In the genomic region with DNA sequence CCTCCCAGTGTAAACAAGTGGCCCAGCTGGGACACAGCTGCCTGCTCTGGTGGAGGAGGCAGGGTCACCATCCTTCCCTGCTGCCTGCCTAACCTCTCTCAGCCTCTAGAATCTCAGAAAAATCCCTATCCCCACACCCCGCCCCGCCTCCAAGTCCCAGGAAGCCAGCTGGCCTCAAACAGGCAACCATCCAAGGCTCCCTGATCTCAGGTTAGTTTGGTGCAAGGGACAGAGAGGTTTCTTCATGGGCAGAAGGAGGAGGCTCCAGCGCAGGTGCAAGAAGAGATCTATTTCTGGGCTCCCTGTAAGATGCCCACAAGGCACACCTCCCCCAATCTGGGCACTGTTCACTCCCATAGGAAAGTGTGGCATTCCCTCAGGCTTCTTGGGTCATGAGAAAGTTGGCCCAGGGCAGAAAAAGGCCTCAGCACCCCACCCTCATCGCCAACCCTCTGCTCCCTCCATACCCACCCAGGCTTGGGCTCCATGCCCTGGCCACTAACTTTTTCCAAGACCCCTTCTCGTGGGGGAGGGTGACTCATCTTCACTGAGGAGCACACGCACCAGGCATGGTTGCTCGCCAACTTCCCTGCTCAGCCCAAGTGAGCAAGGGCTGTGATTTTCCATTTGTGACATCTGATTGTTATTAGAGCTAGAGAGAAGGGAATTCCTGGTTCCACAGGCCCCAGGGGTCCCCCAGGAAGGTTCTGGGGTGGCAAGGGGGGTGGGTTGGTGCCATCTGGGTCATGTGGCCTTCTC, we compare ENCODE assay signal across 12 mouse cellular contexts. TPM values are rescaled to one million over a fixed set of nuclear protein-coding genes. Genes with fewer than 3 reads are reported as not detected.
A peak's percentile ranks its signal among the peaks of the same experiment; 100 is the strongest.
DNase-seq lines count a peak whose midpoint lies in the region; ATAC-seq and TF ChIP-seq lines count a peak whose summit lies in the region.
"Had no signal": no experiment of that assay in that cellular context is flagged by ENCODE, and none has a peak within 500 bp of the region (broad histone marks: within the 10 kb centered on the region; RNA-seq: fewer than 3 reads in every experiment).

No protein-coding gene starts in this region.

- WGBS in forebrain, embryonic 13.5 days, result 72% methylated on average over 7 of the region's 7 CpGs

- intact Hi-C loops in heart, postnatal 10 days (cut with DNase I), result no loop called here

- H3ac ChIP-seq in myocyte (ENCODE audit: control insufficient read depth, insufficient read length), result no peak overlapping the region

- no peaks in the 10 kb centered on the region for H3K9me3 ChIP-seq in forebrain, embryonic 13.5 days (replicated peaks)

- H3K4me1 ChIP-seq in forebrain, embryonic 13.5 days, result peaks cover 10% of the 10 kb centered on the region

- no peaks in the 10 kb centered on the region for H3K36me3 ChIP-seq in myocyte (ENCODE audit: control insufficient read depth, insufficient read depth)
- H3K36me3 ChIP-seq in forebrain, embryonic 13.5 days (ENCODE audit: poor library complexity, severe bottlenecking), result no peaks in the 10 kb centered on the region

- no peak overlapping the region for H3K4me3 ChIP-seq in layer of hippocampus, adult 2 months
- H3K4me3 ChIP-seq in myocyte, result no peak overlapping the region
- no peak overlapping the region for H3K4me3 ChIP-seq in forebrain, embryonic 13.5 days

- H3K9ac ChIP-seq in forebrain, embryonic 13.5 days, result no peak overlapping the region

- no peak for TF ChIP-seq CTCF in layer of hippocampus, adult 2 months (conservative IDR thresholded peaks at IDR 0.05)

- no peak for ATAC-seq in forebrain, embryonic 13.5 days

- H3K79me2 ChIP-seq in myocyte (ENCODE audit: control insufficient read depth, insufficient read depth), result no peaks in the 10 kb centered on the region

- 0 out of 2 replicates have a peak overlapping the region, but pooled peaks have one; percentile 48 for H3K27ac ChIP-seq in layer of hippocampus, adult 2 months
- H3K27ac ChIP-seq in forebrain, embryonic 13.5 days, result no peak overlapping the region

- H3K27me3 ChIP-seq in myocyte (ENCODE audit: control insufficient read depth, insufficient read depth, insufficient read length), result no peaks in the 10 kb centered on the region
- H3K27me3 ChIP-seq in forebrain, embryonic 13.5 days, result no peaks in the 10 kb centered on the region

- TF ChIP-seq POLR2A in myocyte (IDR thresholded peaks at IDR 0.05; ENCODE audit: insufficient read length, low read depth), result no peak

- H3K4me2 ChIP-seq in myocyte (ENCODE audit: low read depth), result peak overlapping the region; percentile 62
- H3K4me2 ChIP-seq in forebrain, embryonic 13.5 days, result no peak overlapping the region

- DNase-seq in layer of hippocampus, adult 2 months (ENCODE audit: low spot score in 2 of 2), result no peak
- DNase-seq in layer of hippocampus, postnatal 10 days (ENCODE audit: low spot score in 2 of 2), result no peak
- DNase-seq in cerebellum, adult 8-10 months, result peak; percentile 87
- peak; percentile 53 to 66 for DNase-seq in heart, postnatal 10 days
- DNase-seq in liver, result no peak
- no peak for DNase-seq in yolk sac, embryonic 10.5 days (ENCODE audit: low spot score)

TF ChIP-seq in myocyte, 11 proteins besides CTCF, POLR2A, EP300 and RAD21:
- TF ChIP-seq MYOG (IDR thresholded peaks at IDR 0.05; ENCODE audit: control insufficient read depth in 1 of 3, insufficient read depth in 1 of 3, insufficient read length in 2 of 3, low read depth in 2 of 3), result peak in 2 of 3 experiments; percentile 11 to 57
- TF ChIP-seq MYOD1 (IDR thresholded peaks at IDR 0.05; ENCODE audit: control insufficient read depth in 1 of 3, insufficient read length in 2 of 3, low read depth in 2 of 3), result peak in 1 of 3 experiments; percentile 62
- no peak for TF ChIP-seq REST (IDR thresholded peaks at IDR 0.05; ENCODE audit: insufficient read depth, insufficient read length)

RNA-seq across cellular contexts. Expression of a gene that starts 0.9 kb away (rescaled TPM):
- 1 to 10 TPM in 1 of 2 experiments, under 1 TPM in 1; 0.42 to 1.4 TPM for total RNA-seq in layer of hippocampus, adult 2 months (2021)
- total RNA-seq in layer of hippocampus, postnatal 10 days (2021), result 1 to 10 TPM; 1.6 to 2.2 TPM
- total RNA-seq in heart, postnatal 10 days (2021), result 1 to 10 TPM; 7.1 to 8.0 TPM
- polyA plus RNA-seq in myocyte (2012; fragmentation: generic; extraction: Trizol), result 4.4 TPM
- polyA plus RNA-seq in forebrain, embryonic 13.5 days (2015; fragmentation: Nextera tagmentation; extraction: Ambion mirVana), result 0.67 and 1.9 TPM in 2 replicates
- total RNA-seq: MEL had no signal

RNA-seq across cellular contexts. Expression of a gene that starts 14.9 kb away (rescaled TPM):
- not detected for total RNA-seq in layer of hippocampus, adult 2 months (2021)
- total RNA-seq in layer of hippocampus, postnatal 10 days (2021), result not detected
- not detected for total RNA-seq in heart, postnatal 10 days (2021)
- not detected for polyA plus RNA-seq in myocyte (2012; fragmentation: generic; extraction: Trizol)
- polyA plus RNA-seq in forebrain, embryonic 13.5 days (2015; fragmentation: Nextera tagmentation; extraction: Ambion mirVana), result not detected in 2 replicates
- total RNA-seq: layer of hippocampus, postnatal 36 days; MEL had no signal
- polyA plus RNA-seq: embryonic facial prominence, embryonic 11.5 days; neural tube, embryonic 14.5 days had no signal

RNA-seq across cellular contexts. Expression of a gene that starts 15.9 kb away (rescaled TPM):
- 1 to 10 TPM; 5.8 to 8.3 TPM for total RNA-seq in layer of hippocampus, adult 2 months (2021)
- 1 to 10 TPM; 5.5 to 7.0 TPM for total RNA-seq in layer of hippocampus, postnatal 10 days (2021)
- total RNA-seq in heart, postnatal 10 days (2021), result 1 to 10 TPM; 5.5 to 7.6 TPM
- polyA plus RNA-seq in myocyte (2012; fragmentation: generic; extraction: Trizol), result 4.4 TPM
- 3.8 and 4.1 TPM in 2 replicates for polyA plus RNA-seq in forebrain, embryonic 13.5 days (2015; fragmentation: Nextera tagmentation; extraction: Ambion mirVana)

Comparison
In these comparisons a context has a peak if more than half of its experiments do, and no peak if none do; other contexts are left out.
1. DNase-seq: peak in cerebellum, adult 8-10 months (single experiment) and heart, postnatal 10 days (2 of 2); none in layer of hippocampus, adult 2 months (0 of 2), layer of hippocampus, postnatal 10 days (0 of 2), liver (single experiment) and yolk sac, embryonic 10.5 days (single experiment).